8 mouse cellular contexts compared by ENCODE assay signal in the genomic region with DNA sequence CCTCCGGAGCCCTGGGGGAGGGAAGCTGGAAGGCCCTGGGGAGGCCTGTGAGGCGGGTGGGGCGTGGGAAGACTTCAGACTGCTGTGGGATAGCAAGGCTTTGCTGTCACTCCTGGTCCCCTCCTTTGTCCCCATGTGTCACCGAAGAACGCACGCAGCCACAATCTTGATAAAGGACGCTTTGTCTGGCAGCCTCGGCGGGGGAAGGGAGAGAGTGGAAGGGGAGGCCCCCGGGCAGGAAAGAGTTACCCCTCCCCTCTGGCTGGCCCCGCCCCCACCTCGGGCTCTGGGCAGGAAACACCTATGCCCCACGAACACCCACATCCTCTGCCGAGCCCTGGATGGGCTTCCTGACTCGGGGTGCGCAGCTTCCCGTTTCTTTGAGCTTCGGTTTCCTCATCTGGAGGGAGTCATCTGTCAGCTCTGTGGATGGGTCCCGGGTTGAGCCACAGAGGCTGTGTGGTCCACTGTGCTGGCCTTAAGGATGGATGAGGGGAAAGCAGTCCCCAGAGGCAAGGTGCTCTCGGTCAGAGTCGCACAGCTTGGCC.
DNase-seq lines count a peak whose midpoint lies in the region; ATAC-seq lines count a peak whose summit lies in the region.

No protein-coding gene starts in this region.

- peak overlapping the region; percentile 53 for H3K4me3 ChIP-seq in erythroblast, embryonic 14.5 days (replicated peaks)
- peak overlapping the region; percentile 49 for H3K4me3 ChIP-seq in forebrain, embryonic 10.5 days
- no peak overlapping the region for H3K4me3 ChIP-seq in hindbrain, embryonic 15.5 days
- peak overlapping the region; percentile 41 for H3K4me3 ChIP-seq in liver, embryonic 11.5 days (ENCODE audit: low read depth, low read length)

- H3K36me3 ChIP-seq in erythroblast, embryonic 14.5 days (ENCODE audit: control insufficient read depth), result no peaks in the 10 kb centered on the region
- no peaks in the 10 kb centered on the region for H3K36me3 ChIP-seq in forebrain, embryonic 10.5 days (replicated peaks)
- no peaks in the 10 kb centered on the region for H3K36me3 ChIP-seq in hindbrain, embryonic 15.5 days
- H3K36me3 ChIP-seq in liver, embryonic 11.5 days (ENCODE audit: control insufficient read depth, insufficient read depth, low read length), result no peaks in the 10 kb centered on the region

- H3K4me2 ChIP-seq in hindbrain, embryonic 15.5 days, result peak overlapping the region; percentile 32
- H3K4me2 ChIP-seq in liver, embryonic 11.5 days, result peak overlapping the region; percentile 68

- no peak for ATAC-seq in erythroblast, adult 5-6 weeks (replicated peaks; ENCODE audit: low FRiP score, poor library complexity, severe bottlenecking)
- ATAC-seq in hindbrain, embryonic 15.5 days (ENCODE audit: low FRiP score, low read depth), result no peak; the same call in 1 of the 2 replicates
- peak; percentile 69 for ATAC-seq in liver, embryonic 11.5 days (replicated peaks; ENCODE audit: low FRiP score)

- WGBS in forebrain, embryonic 10.5 days, result 3% methylated on average over 20 of the region's 21 CpGs
- under 1% methylated on average over 18 of the region's 21 CpGs for WGBS in hindbrain, embryonic 15.5 days
- WGBS in liver, embryonic 11.5 days, result 2% methylated on average over 21 of the region's 21 CpGs

- H3K27ac ChIP-seq in forebrain, embryonic 10.5 days, result peak overlapping the region; percentile 93
- H3K27ac ChIP-seq in hindbrain, embryonic 15.5 days (replicated peaks), result 0 out of 2 replicates have a peak overlapping the region, but pooled peaks have one; percentile 35
- peak overlapping the region; percentile 32; the same call in 1 of the 2 replicates for H3K27ac ChIP-seq in liver, embryonic 11.5 days (ENCODE audit: low read depth, low read length)

- H3K4me1 ChIP-seq in erythroblast, embryonic 14.5 days (ENCODE audit: control insufficient read depth), result peaks cover 43% of the 10 kb centered on the region
- H3K4me1 ChIP-seq in forebrain, embryonic 10.5 days, result peaks cover 80% of the 10 kb centered on the region
- H3K4me1 ChIP-seq in hindbrain, embryonic 15.5 days (replicated peaks), result peaks cover 43% of the 10 kb centered on the region
- H3K4me1 ChIP-seq in liver, embryonic 11.5 days (replicated peaks; ENCODE audit: control insufficient read depth, insufficient read depth, low read length), result peaks cover 37% of the 10 kb centered on the region

- DNase-seq in forebrain, embryonic 10.5 days (ENCODE audit: extremely low spot score, low spot score), result peak; percentile 87
- DNase-seq in liver, embryonic 11.5 days (ENCODE audit: low spot score), result peak; percentile 78
- DNase-seq in monocyte, adult 2 months (ENCODE audit: low read depth in 1 of 2, low spot score in 2 of 2), result peak; percentile 27 to 38
- peak; percentile 96 to 98 for DNase-seq in thymus, postnatal 36 days
- no peak for DNase-seq in layer of hippocampus, adult 11-12 months (ENCODE audit: low spot score)

- no peak overlapping the region for H3K9ac ChIP-seq in hindbrain, embryonic 15.5 days
- peak overlapping the region; percentile 52 for H3K9ac ChIP-seq in liver, embryonic 11.5 days (ENCODE audit: low read depth, low read length)

- peaks cover 24% of the 10 kb centered on the region for H3K27me3 ChIP-seq in erythroblast, embryonic 14.5 days (ENCODE audit: control insufficient read depth)
- peaks cover 15% of the 10 kb centered on the region for H3K27me3 ChIP-seq in forebrain, embryonic 10.5 days (ENCODE audit: poor library complexity, severe bottlenecking)
- 0 out of 2 replicates have a peak, but pooled peaks cover 5% of the 10 kb centered on the region for H3K27me3 ChIP-seq in hindbrain, embryonic 15.5 days
- H3K27me3 ChIP-seq in liver, embryonic 11.5 days (replicated peaks; ENCODE audit: control insufficient read depth, insufficient read depth, low read length), result no peaks in the 10 kb centered on the region

- no peaks in the 10 kb centered on the region for H3K9me3 ChIP-seq in erythroblast, embryonic 14.5 days (ENCODE audit: control insufficient read depth, low read length)
- no peaks in the 10 kb centered on the region for H3K9me3 ChIP-seq in forebrain, embryonic 10.5 days
- H3K9me3 ChIP-seq in hindbrain, embryonic 15.5 days, result no peaks in the 10 kb centered on the region
- no peaks in the 10 kb centered on the region for H3K9me3 ChIP-seq in liver, embryonic 11.5 days (ENCODE audit: control insufficient read depth, low read length)

Comparison
In these comparisons a context has a peak if more than half of its experiments do, and no peak if none do; other contexts are left out.
1. H3K27ac ChIP-seq: peak in every context shown above with its lines; median percentile 93 in forebrain, embryonic 10.5 days; 35 in hindbrain, embryonic 15.5 days; 32 in liver, embryonic 11.5 days.